Mouse (Mus musculus) limb, embryonic 14.5 days (tissue): ENCODE results near the gene Plekha7. TPM values are rescaled to one million over a fixed set of nuclear protein-coding genes. Genes with fewer than 3 reads are reported as not detected.

Experiments used
- ATAC-seq: fragments of 200-750 bp; cut with Nextera tagmentation; 2 replicates; pipeline ENCODE4 v1.8.0; 2017; ENCODE audit warnings: low read depth, moderate number of reproducible peaks, moderate TSS enrichment; ENCODE audit not compliant: low FRiP score
- DNase-seq: peaks from one replicate; pipeline ENCODE4 v3.0.0-alpha.2; 2015; ENCODE audit warnings: low spot score
- H3K27ac ChIP-seq: fragments of 300-500 bp; sonication (generic); replicated peaks from 2 replicates; pipeline ENCODE4 v1.5.1; 2014; ENCODE audit warnings: low read depth, mild to moderate bottlenecking, low read length, moderate library complexity, mixed read lengths
- H3K27me3 ChIP-seq: fragments of 300-500 bp; sonication (generic); 2 replicates; pipeline ENCODE4 v1.6.1; 2014; ENCODE audit warnings: low read length, mixed read lengths; ENCODE audit not compliant: control insufficient read depth, insufficient read depth
- H3K36me3 ChIP-seq: fragments of 300-500 bp; sonication (generic); 2 replicates; pipeline ENCODE4 v1.6.1; 2014; ENCODE audit warnings: mild to moderate bottlenecking, low read length, moderate library complexity, mixed read lengths; ENCODE audit not compliant: control insufficient read depth, insufficient read depth
- H3K4me1 ChIP-seq: fragments of 300-500 bp; sonication (generic); 2 replicates; pipeline ENCODE4 v1.6.1; 2014; ENCODE audit warnings: antibody characterized with exemption, low read length, mixed read lengths; ENCODE audit not compliant: control insufficient read depth, insufficient read depth
- H3K4me2 ChIP-seq: fragments of 300-500 bp; sonication (generic); replicated peaks from 2 replicates; pipeline ENCODE4 v1.6.1; 2014; ENCODE audit warnings: low read depth, mild to moderate bottlenecking, low read length, moderate library complexity; ENCODE audit not compliant: severe bottlenecking
- H3K4me3 ChIP-seq: fragments of 300-500 bp; sonication (generic); replicated peaks from 2 replicates; pipeline ENCODE4 v1.5.1; 2014; ENCODE audit warnings: low read length
- H3K9ac ChIP-seq: fragments of 300-500 bp; sonication (generic); 2 replicates; pipeline ENCODE4 v1.6.1; 2014; ENCODE audit warnings: mild to moderate bottlenecking, low read depth, low read length, moderate library complexity; ENCODE audit not compliant: severe bottlenecking
- H3K9me3 ChIP-seq: fragments of 300-500 bp; sonication (generic); 2 replicates; pipeline ENCODE4 v1.6.1; 2016; ENCODE audit warnings: low read length; ENCODE audit not compliant: control insufficient read depth
- POLR2A ChIP-seq: fragments of 200-500 bp; IDR thresholded peaks from 2 replicates; pipeline ENCODE4 v1.8.0; 2012; ENCODE audit warnings: inconsistent platforms, mild to moderate bottlenecking, moderate library complexity, borderline replicate concordance; ENCODE audit not compliant: insufficient read depth, insufficient read length; ENCODE audit errors: extremely low read depth
- WGBS: fragments of 180-500 bp; shearing (Covaris S2); extraction: QIAGEN DNeasy Blood & Tissue Kit; methylation state at CpG from one replicate; pipeline ENCODE4 v1.1.7; 2014; 5-methylcytosine and 5-hydroxymethylcytosine counted together
- polyA plus RNA-seq, 2 experiments: library from polyadenylated mRNA; depleted of rRNA in 1 of 2; stranded (reverse) in 1 of 2; unstranded in 1 of 2; fragments of >200 nt; fragmentation: Nextera tagmentation in 1 of 2; extraction: Ambion mirVana in 1 of 2; gene quantifications; 2 replicates each; pipeline versions ENCODE4 v1.2.1 to v1.2.3; 2012 to 2014

Plekha7 gene
- polyA plus RNA-seq, 2 experiments: 9.9 to 14.3 TPM

GRCm38 (mm10) chr7:116128286-116128685, 179.9 kb downstream of the Plekha7 start:
- no peak for TF ChIP-seq POLR2A
- WGBS: 93% methylated on average over 8 of the region's 8 CpGs
- ATAC-seq (no peak), DNase-seq (no peak)
- H3K9ac ChIP-seq: no peak overlapping the region
- no peaks in the 10 kb centered on the region for H3K9me3 ChIP-seq
- no peak overlapping the region for H3K27ac ChIP-seq
- peaks cover 9% of the 10 kb centered on the region for H3K4me1 ChIP-seq
- no peaks in the 10 kb centered on the region for H3K27me3 ChIP-seq
- no peak overlapping the region for H3K4me2 ChIP-seq
- no peak overlapping the region for H3K4me3 ChIP-seq
- no peaks in the 10 kb centered on the region for H3K36me3 ChIP-seq

GRCm38 (mm10) chr7:116127052-116127451, 181.1 kb downstream of the Plekha7 start:
- H3K4me3 ChIP-seq: no peak overlapping the region
- WGBS: 72% methylated on average over 2 of the region's 2 CpGs
- H3K36me3 ChIP-seq: no peaks in the 10 kb centered on the region
- H3K9me3 ChIP-seq: no peaks in the 10 kb centered on the region
- no peaks in the 10 kb centered on the region for H3K27me3 ChIP-seq
- TF ChIP-seq POLR2A: no peak
- ATAC-seq (no peak), DNase-seq (no peak)
- H3K4me1 ChIP-seq: peaks cover 9% of the 10 kb centered on the region
- H3K27ac ChIP-seq: no peak overlapping the region
- no peak overlapping the region for H3K9ac ChIP-seq
- no peak overlapping the region for H3K4me2 ChIP-seq

- DNase-seq: no peak
- 46% methylated on average over 7 of the region's 7 CpGs for WGBS
Observed at GRCm38 (mm10) chr7:116125671-116126070, 182.5 kb downstream of the Plekha7 start.

GRCm38 (mm10) chr7:116124057-116124456, 184.1 kb downstream of the Plekha7 start:
- Histone ChIP-seq H3K36me3 (no peaks in the 10 kb centered on the region), H3K4me1 (peaks cover 9% of the 10 kb centered on the region), H3K9me3 (no peaks in the 10 kb centered on the region), H3K27ac (0 out of 2 replicates have a peak overlapping the region, but pooled peaks have one; percentile 14), H3K27me3 (no peaks in the 10 kb centered on the region), H3K4me3 (no peak overlapping the region), H3K9ac (no peak overlapping the region), H3K4me2 (no peak overlapping the region)
- ATAC-seq: no peak
- TF ChIP-seq POLR2A: no peak
- no peak for DNase-seq
- 52% methylated on average over 12 of the region's 12 CpGs for WGBS

More at GRCm38 (mm10) chr7:116125671-116126070, 182.5 kb downstream of the Plekha7 start:
- H3K4me2 ChIP-seq: no peak overlapping the region
- no peak overlapping the region for H3K27ac ChIP-seq
- H3K27me3 ChIP-seq: no peaks in the 10 kb centered on the region
- no peak overlapping the region for H3K4me3 ChIP-seq
- TF ChIP-seq POLR2A: no peak
- H3K9ac ChIP-seq: no peak overlapping the region
- H3K9me3 ChIP-seq: no peaks in the 10 kb centered on the region
- H3K4me1 ChIP-seq: peaks cover 9% of the 10 kb centered on the region
- no peak for ATAC-seq
- no peaks in the 10 kb centered on the region for H3K36me3 ChIP-seq

GRCm38 (mm10) chr7:116123597-116123985, 184.6 kb downstream of the Plekha7 start:
- no peaks in the 10 kb centered on the region for H3K9me3 ChIP-seq
- no peak for TF ChIP-seq POLR2A
- no peak for ATAC-seq
- H3K4me2 ChIP-seq: no peak overlapping the region
- 60% methylated on average over 2 of the region's 2 CpGs for WGBS
- no peak overlapping the region for H3K4me3 ChIP-seq
- H3K9ac ChIP-seq: no peak overlapping the region
- no peaks in the 10 kb centered on the region for H3K27me3 ChIP-seq
- H3K36me3 ChIP-seq: no peaks in the 10 kb centered on the region
- DNase-seq: no peak
- peaks cover 9% of the 10 kb centered on the region for H3K4me1 ChIP-seq
- H3K27ac ChIP-seq: peak overlapping the region; percentile 14; the same call in 1 of the 2 replicates

GRCm38 (mm10) chr7:116122981-116123596, 185.1 kb downstream of the Plekha7 start:
- no peak overlapping the region for H3K4me3 ChIP-seq
- no peaks in the 10 kb centered on the region for H3K9me3 ChIP-seq
- WGBS: 75% methylated on average over 13 of the region's 13 CpGs
- H3K27me3 ChIP-seq: no peaks in the 10 kb centered on the region
- ATAC-seq (peak; percentile 46; the same call in 1 of the 2 replicates), DNase-seq (no peak)
- H3K36me3 ChIP-seq: no peaks in the 10 kb centered on the region
- no peak overlapping the region for H3K9ac ChIP-seq
- TF ChIP-seq POLR2A: no peak
- H3K4me2 ChIP-seq: no peak overlapping the region
- H3K27ac ChIP-seq: no peak overlapping the region
- peaks cover 9% of the 10 kb centered on the region for H3K4me1 ChIP-seq
